Mouse (Mus musculus) thymus, adult 18-20 months (tissue): ENCODE results near the gene Ifi214.
"Not testable (repeated sequence)": the region's sequence is repeated elsewhere in the genome, so short reads cannot be mapped to it uniquely, and the experiment has no call there.

Experiments used
- DNase-seq, 2 experiments: peaks; one replicate each; pipeline ENCODE4 v3.0.0; 2022; ENCODE audit warnings: mixed read lengths in 2 of 2

Ifi214 gene

DNA sequence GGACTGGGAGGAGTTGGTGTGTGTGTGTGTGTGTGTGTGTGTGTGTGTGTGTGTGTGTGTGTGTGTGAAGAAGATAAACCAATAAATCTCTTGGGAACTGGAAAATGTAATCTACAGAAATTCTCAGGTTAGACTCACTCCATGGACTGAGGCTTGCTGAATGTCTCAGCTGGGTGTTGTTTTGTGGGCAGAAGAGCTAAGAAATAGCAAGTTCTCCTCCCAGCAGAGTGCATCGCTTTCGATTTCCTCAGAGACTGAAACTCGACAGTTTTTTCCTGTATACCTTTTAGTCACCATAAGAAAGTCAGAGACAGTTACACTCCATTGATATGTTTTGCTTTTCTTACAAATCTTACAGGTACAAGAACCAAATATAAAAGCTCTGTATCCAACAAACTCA, at the start of gene Ifi214:
Gene Ifi214 (minus strand): TSS at position 167 of the 400 bp plus-strand sequence.
- not testable (repeated sequence) for DNase-seq

DNA sequence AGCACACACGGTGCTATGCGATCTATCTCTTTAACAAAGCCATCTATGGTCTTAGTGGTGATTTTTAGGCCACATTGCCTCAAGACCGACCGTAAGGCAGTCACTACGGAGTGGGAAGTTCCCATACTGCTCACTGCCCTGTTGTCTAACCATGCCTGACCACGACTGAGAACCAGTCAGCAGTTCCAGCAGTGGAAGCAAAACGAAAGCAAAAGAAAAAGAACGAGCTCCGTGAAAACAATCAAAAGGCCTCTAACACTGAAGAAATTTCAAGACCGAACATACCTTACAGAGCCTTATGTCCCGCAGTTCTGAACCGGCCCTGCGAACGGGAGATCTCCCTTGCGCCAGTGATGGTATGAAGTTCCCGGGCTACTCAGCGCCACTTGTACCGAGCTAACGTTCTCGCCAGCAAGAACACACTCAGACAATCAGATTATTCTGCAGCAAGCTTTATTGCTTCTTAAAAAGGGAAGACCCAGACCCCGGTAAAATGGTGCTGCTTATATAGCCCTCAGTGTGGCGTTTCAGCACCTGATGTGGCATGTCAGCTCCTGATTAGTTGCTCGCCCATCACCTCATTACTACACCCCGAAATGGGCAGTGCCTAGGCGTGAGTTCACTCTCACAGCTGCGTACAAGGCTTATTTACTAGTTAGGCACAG, 44.3 kb upstream of the Ifi214 start:
- no peak for DNase-seq

DNA sequence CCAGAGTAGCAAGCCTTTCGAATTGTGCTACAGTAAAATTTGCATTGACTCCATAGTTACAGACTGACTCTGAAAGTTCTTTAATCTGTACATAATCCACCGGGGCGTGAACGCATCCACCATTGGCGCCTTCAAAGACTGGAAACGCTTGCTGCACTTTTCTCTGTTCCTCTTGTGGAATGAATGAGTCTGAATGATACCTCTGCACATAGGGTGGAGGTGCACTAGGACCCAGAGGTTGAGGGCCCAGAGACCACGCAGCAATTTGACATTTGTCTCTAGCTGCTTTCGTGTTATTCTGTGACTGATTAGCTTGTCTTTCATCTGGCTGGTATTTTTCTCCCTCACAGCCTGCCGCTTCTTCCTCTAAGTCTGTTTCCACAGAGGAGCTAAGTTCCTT, 43.3 kb upstream of the Ifi214 start:
- no peak for DNase-seq

DNA sequence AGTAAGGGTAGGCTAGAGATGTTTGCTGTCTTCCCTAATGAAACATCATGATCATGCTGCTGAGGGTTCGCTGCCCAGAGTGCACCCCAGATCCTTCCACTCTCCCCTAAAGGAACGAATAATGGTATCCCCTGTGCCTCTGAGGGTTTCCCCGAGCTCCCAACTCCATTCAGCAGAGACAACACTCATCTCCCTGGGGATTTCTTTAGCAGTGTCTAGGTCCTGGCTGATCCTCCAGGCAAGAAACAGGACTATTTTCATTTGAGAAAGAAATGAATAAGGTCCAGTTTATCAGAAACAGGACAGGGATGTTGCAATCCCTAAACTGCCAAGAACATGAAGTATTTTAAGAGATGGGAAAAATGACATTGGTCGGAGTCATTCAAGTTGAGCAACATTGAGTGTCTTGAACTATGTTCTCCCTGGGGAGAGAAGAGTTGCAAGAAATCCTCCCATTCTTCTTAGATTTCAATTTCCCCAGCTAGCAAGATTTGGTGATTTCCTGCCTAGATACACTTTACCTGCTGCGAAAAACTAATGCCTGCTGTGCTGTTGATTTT, 14.8 kb upstream of the Ifi214 start:
- DNase-seq: not testable (repeated sequence)

DNA sequence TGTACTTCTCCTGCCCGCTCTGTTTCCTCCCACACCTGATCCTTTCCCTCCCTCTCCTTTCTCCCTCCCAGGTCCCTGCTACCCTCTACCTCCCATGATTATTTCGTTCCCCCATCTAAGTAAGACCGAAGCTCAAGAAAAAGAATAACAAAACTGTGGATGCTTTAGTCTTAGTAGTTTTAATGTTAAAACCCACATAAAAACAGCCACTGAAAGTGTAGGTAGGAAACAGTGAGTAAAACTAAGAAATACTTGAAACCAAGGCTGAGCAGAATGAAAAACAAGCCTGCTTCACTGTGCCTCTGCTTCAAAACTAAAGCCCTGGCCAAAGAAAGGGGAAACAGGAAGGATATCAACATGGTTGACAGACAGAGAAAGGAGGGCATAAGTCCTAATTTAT, 13.0 kb upstream of the Ifi214 start:
- not testable (repeated sequence) for DNase-seq

DNA sequence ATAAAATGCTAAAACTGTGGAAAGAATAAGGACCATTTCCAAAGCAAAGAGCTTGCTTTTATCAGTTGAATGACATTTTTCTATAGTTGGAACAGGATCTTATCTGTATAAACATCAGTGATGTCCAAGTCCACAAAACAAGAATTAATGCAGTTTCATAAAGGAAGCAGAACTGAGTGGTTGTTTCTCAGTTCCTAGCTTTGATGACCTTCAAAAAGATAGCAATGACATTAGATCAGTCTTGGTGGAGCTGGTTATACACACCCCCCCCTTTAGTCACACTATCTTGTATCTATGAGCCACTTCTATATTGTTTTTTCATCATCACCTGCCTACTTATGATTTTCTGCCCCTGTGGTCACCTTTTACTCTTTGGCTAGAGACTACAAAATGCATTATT, 14.3 kb downstream of the Ifi214 start:
- no peak for DNase-seq

DNA sequence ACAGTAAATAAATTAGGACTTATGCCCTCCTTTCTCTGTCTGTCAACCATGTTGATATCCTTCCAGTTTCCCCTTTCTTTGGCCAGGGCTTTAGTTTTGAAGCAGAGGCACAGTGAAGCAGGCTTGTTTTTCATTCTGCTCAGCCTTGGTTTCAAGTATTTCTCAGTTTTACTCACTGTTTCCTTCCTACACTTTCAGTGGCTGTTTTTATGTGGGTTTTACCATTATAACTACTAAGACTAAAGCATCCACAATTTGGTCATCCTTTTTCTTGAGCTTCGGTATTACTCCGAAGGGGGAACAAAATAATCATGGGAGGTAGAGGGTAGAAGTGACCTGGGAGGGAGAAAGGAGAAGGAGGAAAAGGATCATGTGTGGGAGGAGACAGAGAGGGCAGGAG, 25.2 kb downstream of the Ifi214 start:
- not testable (repeated sequence) for DNase-seq

DNA sequence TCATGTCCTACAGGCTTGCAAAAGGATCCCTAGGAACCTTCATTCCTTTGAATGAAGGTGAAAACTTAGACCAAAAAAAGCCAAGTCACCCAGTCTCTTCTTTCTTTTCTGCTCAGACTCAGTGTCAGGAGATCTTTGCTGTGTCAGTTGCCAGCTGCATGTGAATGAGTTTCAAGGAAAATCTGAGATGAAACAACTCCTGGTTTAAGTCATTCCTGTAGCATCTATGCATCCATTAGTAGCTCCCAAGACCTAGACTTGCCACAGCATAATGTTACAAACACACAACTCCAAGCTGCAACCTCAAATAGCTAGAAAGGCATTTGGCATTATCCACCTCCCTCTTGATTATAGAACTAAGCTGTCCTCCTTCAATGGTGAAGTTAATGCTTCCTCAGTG, 44.3 kb downstream of the Ifi214 start:
- DNase-seq: not testable (repeated sequence)

DNA sequence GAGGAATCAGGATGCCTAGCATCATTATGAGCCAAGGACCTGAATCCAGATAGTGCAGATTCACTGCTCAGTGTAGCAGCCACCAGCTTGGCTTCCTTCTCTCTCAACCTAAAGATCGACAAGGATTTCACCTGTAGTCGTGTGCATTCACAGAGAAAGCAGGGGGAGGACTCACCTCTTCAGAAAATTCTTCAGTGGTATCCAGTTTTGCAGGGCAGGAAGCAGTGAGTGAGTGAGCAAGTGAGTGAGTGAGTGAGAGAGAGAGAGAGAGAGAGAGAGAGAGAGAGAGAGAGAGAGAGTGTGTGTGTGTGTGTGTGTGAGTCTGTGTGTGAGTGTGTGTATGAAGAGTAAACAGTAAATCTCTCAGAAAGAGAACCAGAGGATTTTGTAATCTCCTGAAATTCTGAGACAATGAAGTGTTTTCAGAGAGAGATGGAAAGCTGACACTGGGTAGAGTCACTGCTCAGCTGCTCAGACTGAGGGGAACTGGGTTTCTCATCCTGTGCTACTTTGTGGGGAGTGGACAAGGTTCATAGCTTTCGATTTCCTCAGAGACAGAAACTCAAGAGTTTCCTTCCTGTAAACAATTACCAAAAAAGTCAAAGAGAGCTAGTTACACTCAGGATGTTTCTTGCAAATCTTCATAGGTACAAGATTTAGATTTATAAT, 44.8 kb downstream of the Ifi214 start, which contains the start of gene Ifi206:
Gene Ifi206 (minus strand): TSS at position 230 of the 669 bp plus-strand sequence.
- DNase-seq: peak in 1 of 2 experiments; percentile 17

DNA sequence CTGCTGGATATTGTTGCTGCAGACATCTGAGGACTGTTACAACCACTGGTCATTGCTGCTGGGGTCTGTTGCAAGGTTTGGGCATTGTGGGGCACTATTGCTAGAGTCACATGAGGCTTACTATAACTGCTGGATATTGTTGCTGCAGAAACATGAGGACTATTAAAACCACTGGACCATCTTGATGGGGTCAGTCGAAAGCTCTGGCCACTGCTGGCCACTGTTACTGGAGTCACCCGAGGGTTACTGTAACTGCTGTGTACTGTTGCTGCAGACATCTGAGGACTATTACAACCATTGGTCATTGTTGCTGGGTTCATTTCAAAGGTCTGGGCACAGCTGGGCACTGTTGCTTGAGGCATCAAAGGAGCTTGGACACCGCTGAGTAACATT, 54.6 kb downstream of the Ifi214 start:
- not testable (repeated sequence) for DNase-seq

DNA sequence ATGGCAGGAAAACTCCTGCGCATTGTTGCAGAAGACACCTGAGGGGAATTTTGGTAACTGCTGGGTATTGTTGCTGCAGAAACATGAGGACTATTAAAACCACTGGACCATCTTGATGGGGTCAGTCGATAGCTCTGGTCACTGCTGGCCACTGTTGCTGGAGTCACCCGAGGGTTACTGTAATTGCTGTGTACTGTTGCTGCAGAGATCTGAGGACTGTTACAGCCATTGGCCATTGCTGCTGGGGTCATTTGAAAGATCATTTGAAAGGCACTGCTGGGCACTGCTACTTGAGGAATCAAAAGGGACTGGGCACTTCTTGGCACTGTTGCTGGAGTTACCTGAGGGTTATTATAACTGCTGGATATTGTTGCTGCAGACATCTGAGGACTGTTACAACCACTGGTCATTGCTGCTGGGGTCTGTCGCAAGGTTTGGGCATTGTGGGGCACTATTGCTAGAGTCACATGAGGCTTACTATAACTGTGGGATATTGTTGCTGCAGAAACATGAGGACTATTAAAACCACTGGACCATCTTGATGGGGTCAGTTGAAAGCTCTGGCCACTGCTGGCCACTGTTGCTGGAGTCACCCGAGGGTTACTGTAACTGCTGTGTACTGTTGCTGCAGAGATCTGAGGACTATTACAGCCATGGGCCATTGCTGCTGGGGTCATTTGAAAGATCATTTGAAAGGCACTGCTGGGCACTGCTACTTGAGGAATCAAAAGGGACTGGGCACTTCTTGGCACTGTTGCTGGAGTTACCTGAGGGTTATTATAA, 55.2 kb downstream of the Ifi214 start:
- not testable (repeated sequence) for DNase-seq
